Mouse (Mus musculus) thymus, postnatal 0 days (tissue): ENCODE data around the gene Herc6. TPM values are rescaled to one million over a fixed set of nuclear protein-coding genes. Genes with fewer than 3 reads are reported as not detected.
"Not testable (repeated sequence)": the region's sequence is repeated elsewhere in the genome, so short reads cannot be mapped to it uniquely, and the experiment has no call there.

ENCODE experiments used
- DNase-seq: peaks from one replicate; pipeline ENCODE4 v3.0.0-alpha.2; 2015; ENCODE audit warnings: low spot score
- polyA plus RNA-seq: library from polyadenylated mRNA; unstranded; fragments of >200 nt; fragmentation: Nextera tagmentation; extraction: Ambion mirVana; gene quantifications from 2 replicates; pipeline ENCODE4 v1.2.1, GENCODE M21; 2015

The Herc6 gene
- polyA plus RNA-seq: 9.4 and 11.2 TPM in 2 replicates

GRCm38 (mm10) chr6:57580881-57581548 lies at the start of gene Herc6:
Herc6 (plus strand) TSS chr6:57581000.
- DNase-seq: peak; percentile 72

- no peak for DNase-seq
Measured at GRCm38 (mm10) chr6:57531011-57531410, 49.8 kb upstream of the Herc6 start.

GRCm38 (mm10) chr6:57531441-57531840 lies 49.4 kb upstream of the Herc6 start:
- DNase-seq: peak; percentile 65

GRCm38 (mm10) chr6:57532022-57532421 lies 48.8 kb upstream of the Herc6 start:
- no peak for DNase-seq

GRCm38 (mm10) chr6:57533410-57533809 lies 47.4 kb upstream of the Herc6 start:
- DNase-seq: no peak

GRCm38 (mm10) chr6:57534231-57534610 lies 46.6 kb upstream of the Herc6 start:
- no peak for DNase-seq

GRCm38 (mm10) chr6:57534611-57535286 lies 46.1 kb upstream of the Herc6 start:
- peak; percentile 64 for DNase-seq

GRCm38 (mm10) chr6:57535386-57535936 lies 45.3 kb upstream of the Herc6 start, which contains the start of gene Ppm1k:
Ppm1k (minus strand) TSS chr6:57535468.
- DNase-seq: peak; percentile 98

- peak; percentile 26 for DNase-seq
Measured at GRCm38 (mm10) chr6:57535971-57536669, 44.7 kb upstream of the Herc6 start.

- DNase-seq: no peak
Measured at GRCm38 (mm10) chr6:57537887-57538286, 42.9 kb upstream of the Herc6 start.

- DNase-seq: no peak
Measured at GRCm38 (mm10) chr6:57540950-57541498, 39.8 kb upstream of the Herc6 start.

- no peak for DNase-seq
Measured at GRCm38 (mm10) chr6:57541737-57542335, 39.0 kb upstream of the Herc6 start.

- DNase-seq: not testable (repeated sequence)
Measured at GRCm38 (mm10) chr6:57543591-57543990, 37.2 kb upstream of the Herc6 start.

GRCm38 (mm10) chr6:57544866-57545265 lies 35.9 kb upstream of the Herc6 start:
- DNase-seq: no peak

GRCm38 (mm10) chr6:57551211-57551796 lies 29.5 kb upstream of the Herc6 start:
- no peak for DNase-seq

GRCm38 (mm10) chr6:57557796-57558317 lies 22.9 kb upstream of the Herc6 start:
- no peak for DNase-seq

GRCm38 (mm10) chr6:57563454-57563853 lies 17.3 kb upstream of the Herc6 start:
- DNase-seq: no peak

- no peak for DNase-seq
Measured at GRCm38 (mm10) chr6:57565452-57565851, 15.3 kb upstream of the Herc6 start.

GRCm38 (mm10) chr6:57567630-57568029 lies 13.2 kb upstream of the Herc6 start:
- no peak for DNase-seq

GRCm38 (mm10) chr6:57570170-57570974 lies 10.4 kb upstream of the Herc6 start:
- DNase-seq: peak; percentile 77
